Mouse (Mus musculus): Measurements from ENCODE around the gene Zbed3. TPM values are rescaled to one million over a fixed set of nuclear protein-coding genes. Genes with fewer than 3 reads are reported as not detected.

Zbed3 gene
- polyA plus RNA-seq, 1 experiment, result 0.09 TPM

DNA sequence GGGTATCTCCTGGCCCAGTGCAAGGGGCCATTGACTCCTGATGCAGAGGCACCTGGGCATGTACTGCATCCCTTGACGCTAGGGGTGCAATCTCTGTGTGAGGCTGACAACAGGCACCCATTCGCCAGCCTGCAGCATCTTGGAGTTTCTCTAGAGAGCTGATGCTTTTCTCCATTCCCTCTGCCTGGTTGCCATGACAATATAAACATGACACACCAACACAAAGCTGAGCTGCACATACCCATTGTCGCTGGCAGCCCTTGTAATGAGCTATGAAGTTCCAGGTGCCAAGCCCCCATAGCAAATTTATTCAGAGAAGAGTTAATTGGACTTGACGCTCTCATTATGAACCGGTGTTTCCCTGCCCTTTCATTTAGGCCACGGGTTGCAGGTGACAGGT lies 11.4 kb upstream of the Zbed3 start:
- no peaks in the 10 kb centered on the region for H3K27me3 ChIP-seq (ENCODE audit: control insufficient read depth)
- no peaks in the 10 kb centered on the region for H3K9me3 ChIP-seq (ENCODE audit: control insufficient read depth, low read length)
- no peak overlapping the region for H3K4me3 ChIP-seq (replicated peaks)
- H3K4me1 ChIP-seq (ENCODE audit: control insufficient read depth), result no peaks in the 10 kb centered on the region
- no peak for TF ChIP-seq TAL1 (IDR thresholded peaks at IDR 0.05; ENCODE audit: low read length)
- TF ChIP-seq GATA1 (IDR thresholded peaks at IDR 0.05; ENCODE audit: low read length), result no peak
- H3K36me3 ChIP-seq (ENCODE audit: control insufficient read depth), result no peaks in the 10 kb centered on the region

DNA sequence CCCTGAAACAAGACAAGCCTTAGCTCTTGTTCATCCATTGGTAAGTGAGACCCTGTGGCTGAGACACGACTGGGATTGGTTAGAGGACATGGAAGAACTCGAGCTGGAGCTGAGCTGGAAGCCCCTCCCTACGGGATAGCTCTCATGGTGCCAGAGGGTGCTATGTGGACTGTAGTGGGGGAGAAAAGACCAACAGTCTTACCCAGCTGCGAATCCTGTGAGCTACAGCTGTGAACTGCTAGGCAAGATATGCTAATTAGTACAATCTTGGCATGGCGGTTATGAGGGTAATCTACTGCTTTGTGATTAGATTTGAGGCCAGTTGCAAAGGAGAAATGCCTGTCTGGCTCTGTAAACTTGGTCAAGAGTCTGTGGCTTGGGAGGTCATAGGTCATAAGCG lies 4.3 kb upstream of the Zbed3 start:
- H3K27me3 ChIP-seq (ENCODE audit: control insufficient read depth), result no peaks in the 10 kb centered on the region; the same call in 1 of the 2 replicates
- TF ChIP-seq TAL1 (IDR thresholded peaks at IDR 0.05; ENCODE audit: low read length) (no peak), GATA1 (IDR thresholded peaks at IDR 0.05; ENCODE audit: low read length) (no peak)
- H3K36me3 ChIP-seq (ENCODE audit: control insufficient read depth), result no peaks in the 10 kb centered on the region
- no peaks in the 10 kb centered on the region for H3K9me3 ChIP-seq (ENCODE audit: control insufficient read depth, low read length)
- no peak overlapping the region for H3K4me3 ChIP-seq (replicated peaks)
- no peaks in the 10 kb centered on the region for H3K4me1 ChIP-seq (ENCODE audit: control insufficient read depth)

DNA sequence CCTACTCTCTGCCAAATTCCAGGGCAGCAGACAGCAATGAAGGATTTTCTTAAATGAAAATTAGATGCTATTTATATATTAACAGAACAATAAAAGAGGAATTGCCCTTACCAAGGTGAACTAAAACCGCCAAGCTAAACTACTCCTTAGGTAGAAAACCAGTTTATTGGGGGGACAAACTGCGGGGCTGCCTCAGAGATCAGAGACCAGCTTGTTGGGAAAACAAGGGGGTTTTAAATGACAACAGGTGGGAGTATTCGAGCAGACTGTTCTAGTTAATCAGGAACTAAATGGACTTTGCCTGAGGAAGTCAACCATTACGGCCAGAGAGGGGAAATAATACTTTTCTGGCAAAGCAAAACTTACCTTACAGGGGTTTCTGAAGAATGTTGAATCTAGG lies 3.0 kb upstream of the Zbed3 start:
- Histone ChIP-seq H3K4me3 (replicated peaks) (no peak overlapping the region), H3K36me3 (ENCODE audit: control insufficient read depth) (no peaks in the 10 kb centered on the region), H3K27me3 (ENCODE audit: control insufficient read depth) (peaks cover 13% of the 10 kb centered on the region), H3K9me3 (ENCODE audit: control insufficient read depth, low read length) (no peaks in the 10 kb centered on the region), H3K4me1 (ENCODE audit: control insufficient read depth) (peaks cover 8% of the 10 kb centered on the region)
- no peak for TF ChIP-seq TAL1 (IDR thresholded peaks at IDR 0.05; ENCODE audit: low read length)
- TF ChIP-seq GATA1 (IDR thresholded peaks at IDR 0.05; ENCODE audit: low read length), result no peak

DNA sequence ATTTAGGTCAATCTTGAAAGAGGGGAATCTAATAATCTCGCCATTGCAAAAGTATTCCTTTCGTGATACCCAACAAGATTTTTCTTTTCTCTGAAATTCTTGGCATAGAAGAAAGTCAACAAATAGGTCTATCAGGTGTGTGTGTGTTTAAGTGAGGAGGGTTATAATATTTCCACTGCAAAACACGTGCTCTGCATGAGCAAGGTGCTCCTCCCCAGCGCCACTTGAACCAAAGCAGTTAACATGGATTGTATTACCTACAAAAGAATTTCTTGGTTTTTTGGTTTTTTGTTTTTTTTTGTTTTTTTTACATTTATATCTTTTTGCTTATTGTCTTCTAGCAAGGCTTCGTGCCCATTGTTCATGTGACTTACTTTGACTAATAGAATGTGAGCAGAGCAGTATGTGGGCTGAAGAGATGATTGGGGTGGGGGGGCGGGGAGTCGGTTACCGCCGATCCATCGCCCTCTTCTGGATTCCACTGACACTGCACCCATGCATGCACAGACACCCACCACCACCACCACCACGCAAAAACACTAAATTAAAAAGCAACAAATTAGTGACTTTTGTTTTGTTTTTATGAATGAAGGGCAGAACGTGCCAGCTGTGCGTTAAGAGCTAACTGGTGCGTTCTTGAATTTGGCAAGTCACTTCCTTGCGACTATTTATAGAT lies 676 bp downstream of the Zbed3 start:
- TF ChIP-seq TAL1 (IDR thresholded peaks at IDR 0.05; ENCODE audit: low read length) (no peak), GATA1 (IDR thresholded peaks at IDR 0.05; ENCODE audit: low read length) (no peak)
- peak overlapping the region; percentile 63 for H3K4me3 ChIP-seq (replicated peaks)

DNA sequence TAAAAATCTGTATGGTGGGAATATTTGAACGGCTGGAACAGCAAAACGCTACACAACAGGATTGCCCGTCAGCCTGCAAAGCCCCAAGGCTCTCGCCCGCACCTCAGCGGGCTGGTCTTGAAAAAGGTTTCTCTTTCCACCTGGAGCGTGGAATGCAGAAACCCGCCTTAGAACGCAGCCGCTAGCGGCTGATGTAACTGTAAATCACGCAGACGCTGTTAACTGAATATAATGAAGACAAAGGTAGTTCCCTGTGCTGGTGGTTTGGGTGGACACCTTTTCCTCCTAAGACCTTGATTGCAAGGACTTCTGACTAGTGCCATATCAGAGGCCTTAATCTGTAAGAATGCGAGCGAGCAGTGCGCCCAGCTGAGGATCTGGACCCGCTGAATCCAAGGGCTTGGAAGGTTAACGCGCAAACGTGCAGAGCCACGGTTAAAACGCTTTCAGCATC lies 1.2 kb downstream of the Zbed3 start:
- H3K4me3 ChIP-seq (replicated peaks), result peak overlapping the region; percentile 63
- no peaks in the 10 kb centered on the region for H3K9me3 ChIP-seq (ENCODE audit: control insufficient read depth, low read length)
- peaks cover 8% of the 10 kb centered on the region for H3K4me1 ChIP-seq (ENCODE audit: control insufficient read depth)
- TF ChIP-seq GATA1 (IDR thresholded peaks at IDR 0.05; ENCODE audit: low read length) (no peak), TAL1 (IDR thresholded peaks at IDR 0.05; ENCODE audit: low read length) (no peak)
- peaks cover 31% of the 10 kb centered on the region for H3K27me3 ChIP-seq (ENCODE audit: control insufficient read depth)
- no peaks in the 10 kb centered on the region; the same call in 1 of the 2 replicates for H3K36me3 ChIP-seq (ENCODE audit: control insufficient read depth)

More for the DNA sequence above, 676 bp downstream of the Zbed3 start:
- no peaks in the 10 kb centered on the region; the same call in 1 of the 2 replicates for H3K36me3 ChIP-seq (ENCODE audit: control insufficient read depth)
- peaks cover 8% of the 10 kb centered on the region for H3K4me1 ChIP-seq (ENCODE audit: control insufficient read depth)
- H3K9me3 ChIP-seq (ENCODE audit: control insufficient read depth, low read length), result no peaks in the 10 kb centered on the region
- H3K27me3 ChIP-seq (ENCODE audit: control insufficient read depth), result peaks cover 31% of the 10 kb centered on the region

DNA sequence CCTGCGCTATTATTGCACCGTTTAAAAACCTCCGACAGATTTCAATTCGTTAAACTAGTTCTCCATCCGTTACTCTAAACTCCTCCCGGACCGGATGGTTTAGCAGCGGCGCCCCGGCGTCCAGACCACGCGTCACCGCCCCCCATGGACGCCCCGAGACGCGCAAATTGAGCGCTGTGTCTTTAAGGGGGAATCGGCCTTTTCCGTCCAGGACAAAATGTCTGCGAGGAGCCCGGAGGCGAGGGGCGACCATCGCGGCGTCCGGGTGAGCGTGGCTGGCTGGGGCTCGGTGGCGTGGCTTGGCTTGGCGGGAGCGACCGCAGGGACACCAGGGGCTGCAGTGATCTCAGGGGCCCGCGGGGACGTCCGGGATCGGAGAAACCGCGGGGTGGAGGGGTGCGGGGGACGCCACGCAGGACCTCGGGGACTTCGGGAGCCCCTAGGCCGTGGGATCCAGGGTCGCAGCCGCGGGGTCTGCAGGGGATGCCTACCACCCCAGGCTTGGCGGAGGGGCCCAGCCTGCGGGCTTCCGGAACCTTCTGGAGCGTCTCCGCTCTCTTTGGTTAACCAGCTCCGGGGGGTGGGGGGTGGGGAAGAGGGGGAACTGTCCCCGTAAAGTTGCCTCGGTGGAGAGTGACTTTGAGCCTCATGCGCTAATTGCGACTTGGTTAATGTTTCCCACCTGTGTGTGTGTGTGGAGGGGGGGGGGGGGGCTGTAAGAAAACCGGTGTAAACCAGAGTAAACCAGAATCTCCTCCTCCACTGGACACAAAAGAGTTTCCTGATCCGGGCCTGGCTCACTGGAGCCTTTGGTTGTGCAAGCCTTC lies 1.9 kb downstream of the Zbed3 start:
- Histone ChIP-seq H3K36me3 (ENCODE audit: control insufficient read depth) (no peaks in the 10 kb centered on the region; the same call in 1 of the 2 replicates), H3K9me3 (ENCODE audit: control insufficient read depth, low read length) (no peaks in the 10 kb centered on the region), H3K27me3 (ENCODE audit: control insufficient read depth) (peaks cover 31% of the 10 kb centered on the region), H3K4me3 (replicated peaks) (peak overlapping the region; percentile 63), H3K4me1 (ENCODE audit: control insufficient read depth) (peaks cover 8% of the 10 kb centered on the region)
- TF ChIP-seq GATA1 (IDR thresholded peaks at IDR 0.05; ENCODE audit: low read length) (no peak), TAL1 (IDR thresholded peaks at IDR 0.05; ENCODE audit: low read length) (no peak)

DNA sequence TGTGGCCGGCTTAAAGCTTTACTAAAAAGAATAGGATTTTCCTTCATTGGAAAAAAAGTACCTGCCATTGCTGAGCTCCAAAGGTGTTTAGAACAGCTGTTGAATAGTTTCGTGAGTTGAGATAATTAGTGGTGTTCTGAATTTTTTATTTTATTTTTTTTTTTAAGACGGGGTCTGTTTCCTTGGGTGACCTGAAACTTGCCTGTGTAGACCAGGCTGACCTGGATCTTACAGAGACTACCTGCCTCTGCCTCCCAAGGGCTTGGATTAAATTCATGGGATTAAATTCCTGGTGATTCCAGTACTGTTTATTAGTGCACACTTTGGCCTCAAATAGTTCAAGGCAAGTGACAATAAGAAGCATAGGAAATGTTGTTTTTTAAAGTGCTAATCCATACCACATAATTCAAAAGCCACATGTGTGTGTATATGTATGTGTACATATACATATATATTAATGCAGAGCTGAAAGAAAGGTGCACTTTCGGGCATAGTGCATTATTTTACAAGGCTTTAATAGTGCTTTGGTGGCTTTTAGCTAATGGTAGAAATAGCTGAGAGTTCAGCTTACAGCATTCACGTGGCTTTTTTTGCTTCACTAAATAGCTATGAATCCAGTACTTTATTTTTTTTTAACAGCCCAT lies 2.6 kb downstream of the Zbed3 start:
- peak overlapping the region; percentile 63 for H3K4me3 ChIP-seq (replicated peaks)
- TF ChIP-seq TAL1 (IDR thresholded peaks at IDR 0.05; ENCODE audit: low read length) (no peak), GATA1 (IDR thresholded peaks at IDR 0.05; ENCODE audit: low read length) (no peak)
- H3K36me3 ChIP-seq (ENCODE audit: control insufficient read depth), result no peaks in the 10 kb centered on the region; the same call in 1 of the 2 replicates
- H3K9me3 ChIP-seq (ENCODE audit: control insufficient read depth, low read length), result no peaks in the 10 kb centered on the region
- H3K4me1 ChIP-seq (ENCODE audit: control insufficient read depth), result peaks cover 8% of the 10 kb centered on the region
- H3K27me3 ChIP-seq (ENCODE audit: control insufficient read depth), result peaks cover 31% of the 10 kb centered on the region

DNA sequence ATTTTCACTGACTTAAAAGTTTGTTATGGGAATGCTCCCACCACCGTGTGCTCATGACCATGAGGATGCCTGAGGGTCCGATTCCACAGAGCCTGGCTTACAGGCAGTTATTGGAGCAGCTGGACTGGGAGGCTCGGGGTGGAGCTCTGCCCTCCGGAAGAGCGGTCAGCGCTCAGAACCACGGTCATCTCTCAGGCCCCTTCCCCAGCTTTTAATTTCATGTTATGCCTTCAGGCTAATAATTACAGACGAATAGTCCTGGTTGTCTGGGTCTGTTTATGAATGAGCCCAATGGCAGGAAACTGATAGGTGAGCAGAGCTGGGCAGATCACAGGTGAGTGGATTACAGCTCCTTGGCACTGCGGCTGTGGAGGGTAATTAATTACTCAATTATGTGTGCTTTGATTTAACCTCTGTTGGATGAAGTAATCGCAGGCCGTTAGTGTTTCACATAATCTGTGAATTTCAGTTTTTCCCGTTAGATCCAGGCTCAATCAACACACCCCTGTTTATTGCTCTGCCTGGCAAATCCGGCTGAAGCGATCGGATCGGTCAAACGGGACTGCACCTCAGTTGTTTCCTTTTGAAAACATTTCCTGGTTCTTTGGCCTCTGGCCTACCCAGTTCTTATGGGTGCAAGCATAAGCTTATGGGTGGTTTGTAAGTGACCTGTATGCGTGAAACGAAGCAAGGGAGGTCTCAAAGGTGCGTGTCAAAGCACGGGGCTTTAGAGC lies 3.4 kb downstream of the Zbed3 start:
- peak overlapping the region; percentile 9 for H3K4me3 ChIP-seq (replicated peaks)
- H3K4me1 ChIP-seq (ENCODE audit: control insufficient read depth), result peaks cover 8% of the 10 kb centered on the region

More for the DNA sequence above, 3.4 kb downstream of the Zbed3 start:
- H3K36me3 ChIP-seq (ENCODE audit: control insufficient read depth), result no peaks in the 10 kb centered on the region; the same call in 1 of the 2 replicates
- peaks cover 31% of the 10 kb centered on the region for H3K27me3 ChIP-seq (ENCODE audit: control insufficient read depth)
- TF ChIP-seq GATA1 (IDR thresholded peaks at IDR 0.05; ENCODE audit: low read length), result no peak
- no peaks in the 10 kb centered on the region for H3K9me3 ChIP-seq (ENCODE audit: control insufficient read depth, low read length)

Data from erythroblast, embryonic 14.5 days (primary cell).